Mouse (Mus musculus) myocyte (in vitro differentiated cells): ENCODE measurements around the gene Gabbr2.

ENCODE experiments used
- CEBPB ChIP-seq: IDR thresholded peaks from 2 replicates; pipeline ENCODE4 v1.6.1; 2011; ENCODE audit warnings: mild to moderate bottlenecking, moderate library complexity; ENCODE audit not compliant: poor library complexity, insufficient read depth, severe bottlenecking
- MAX ChIP-seq: IDR thresholded peaks from one replicate; pipeline ENCODE4 v1.6.1; 2011; ENCODE audit warnings: low read depth, mild to moderate bottlenecking, control low read depth
- MYOD1 ChIP-seq, 3 experiments: IDR thresholded peaks; one replicate each; pipeline ENCODE4 v1.6.1; 2011; ENCODE audit warnings: control low read depth in 2 of 3, low read depth in 2 of 3, mild to moderate bottlenecking in 2 of 3, moderate library complexity in 1 of 3; ENCODE audit not compliant: insufficient read length in 2 of 3, control insufficient read depth in 1 of 3
- POLR2A ChIP-seq: IDR thresholded peaks from one replicate; pipeline ENCODE4 v1.6.1; 2011; ENCODE audit warnings: low read depth, mild to moderate bottlenecking, control low read depth, moderate library complexity; ENCODE audit not compliant: insufficient read length
- POLR2AphosphoS2 ChIP-seq: IDR thresholded peaks from one replicate; pipeline ENCODE4 v1.6.1; 2011; ENCODE audit warnings: low read depth, control low read depth; ENCODE audit not compliant: insufficient read length
- SRF ChIP-seq: IDR thresholded peaks from one replicate; pipeline ENCODE4 v1.6.1; 2011; ENCODE audit warnings: low read depth; ENCODE audit not compliant: control insufficient read depth, insufficient read length
- TCF12 ChIP-seq: IDR thresholded peaks from one replicate; pipeline ENCODE4 v1.6.1; 2011; ENCODE audit warnings: mild to moderate bottlenecking, control low read depth; ENCODE audit not compliant: poor library complexity, insufficient read depth, severe bottlenecking
- TCF3 ChIP-seq: IDR thresholded peaks from one replicate; pipeline ENCODE4 v1.6.1; 2011; ENCODE audit warnings: low read depth, control low read depth; ENCODE audit not compliant: insufficient read length
- USF1 ChIP-seq: IDR thresholded peaks from one replicate; pipeline ENCODE4 v1.6.1; 2011; ENCODE audit warnings: low read depth, mild to moderate bottlenecking, control low read depth, moderate library complexity

DNA sequence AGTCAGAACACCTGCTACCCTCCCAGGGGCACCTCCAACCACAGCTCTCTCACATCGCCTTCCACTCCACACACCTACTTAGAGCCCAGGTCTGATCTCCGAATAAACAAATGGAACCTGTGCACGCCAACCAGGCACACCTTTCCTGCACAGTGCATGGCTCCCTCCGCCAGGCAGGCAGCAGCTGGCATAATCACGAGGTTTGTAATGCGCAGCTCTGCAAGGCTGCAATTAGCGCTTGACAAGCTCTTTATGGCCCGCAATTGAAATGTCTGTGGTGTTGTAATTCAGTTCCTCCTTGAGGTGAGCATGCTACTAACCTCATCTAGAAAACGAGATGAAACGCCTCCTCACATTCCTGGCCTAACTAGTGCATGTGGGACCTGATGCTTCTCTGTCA, 23.7 kb downstream of the Gabbr2 start:
- TF ChIP-seq POLR2A (no peak), USF1 (no peak), MAX (no peak), SRF (no peak), POLR2AphosphoS2 (no peak), TCF12 (no peak), CEBPB (no peak), MYOD1 (IDR thresholded peaks at IDR 0.05; ENCODE audit: control insufficient read depth in 1 of 3, insufficient read length in 2 of 3, low read depth in 2 of 3) (no peak), TCF3 (no peak)
